Mouse (Mus musculus) megakaryocyte-erythroid progenitor cell, adult 5-6 weeks (primary cell): ENCODE data around the gene Lhfpl2. TPM values are rescaled to one million over a fixed set of nuclear protein-coding genes. Genes with fewer than 3 reads are reported as not detected.

Experiments
- ATAC-seq: replicated peaks from 2 replicates; pipeline ENCODE4 v1.8.0; 2016; ENCODE audit warnings: mild to moderate bottlenecking, inconsistent platforms; ENCODE audit not compliant: severe bottlenecking, poor library complexity, low FRiP score, low TSS enrichment
- total RNA-seq, 2 experiments: library from RNA; stranded (forward) in 1 of 2; stranded (reverse) in 1 of 2; fragments of 200-1000, 215-1000 nt in 1 of 2; fragments of >200 nt in 1 of 2; fragmentation: Nextera tagmentation in 1 of 2; gene quantifications; 2 replicates each; pipeline ENCODE4 v1.2.3; 2014 to 2017

Lhfpl2 gene
- total RNA-seq, 2 experiments from 2014 or later, result 24.2 to 29.7 TPM

DNA sequence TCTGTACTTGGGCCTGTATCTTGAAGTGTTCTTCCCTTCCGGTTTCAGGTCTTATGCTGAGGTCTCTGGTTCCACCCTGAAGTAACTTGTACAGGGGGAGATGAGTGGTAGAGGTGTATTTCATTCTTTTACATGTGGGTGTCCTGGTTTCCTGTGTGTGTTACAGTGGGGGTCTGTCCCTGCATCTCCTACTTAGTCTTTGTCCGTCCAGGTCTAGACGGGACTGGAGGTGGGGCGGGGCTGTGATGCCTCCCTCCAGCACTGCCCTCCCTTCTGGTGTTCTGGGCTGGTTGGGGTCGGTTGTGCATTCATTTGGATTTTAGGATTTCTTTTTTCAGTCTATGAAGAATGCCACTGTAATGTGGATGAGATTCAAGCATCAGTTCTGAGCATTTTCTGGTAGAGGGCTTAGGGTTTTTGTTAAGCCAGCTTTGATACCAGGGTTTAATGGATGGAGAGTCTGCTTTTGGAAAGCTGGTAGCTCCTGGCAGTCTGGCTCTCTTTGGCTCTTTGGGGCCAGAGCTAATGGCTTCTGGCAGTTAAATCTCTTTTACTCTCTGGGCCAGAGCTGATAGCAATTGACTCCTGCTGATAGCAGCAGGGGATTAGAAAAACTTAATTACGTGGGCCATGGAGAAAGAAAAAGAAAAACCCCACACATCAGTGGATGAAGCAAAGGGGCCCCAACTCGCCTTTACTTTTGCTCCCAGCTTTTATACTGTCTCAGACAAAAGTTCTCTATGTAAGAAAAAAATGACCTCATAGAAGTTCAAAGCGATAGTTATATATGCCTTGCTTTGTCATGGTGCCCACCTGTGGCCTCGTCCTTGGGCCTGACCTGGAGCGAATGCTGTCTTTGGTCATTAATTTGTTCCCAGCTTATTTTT is 130.8 kb downstream of the Lhfpl2 start:
- ATAC-seq, result no peak

DNA sequence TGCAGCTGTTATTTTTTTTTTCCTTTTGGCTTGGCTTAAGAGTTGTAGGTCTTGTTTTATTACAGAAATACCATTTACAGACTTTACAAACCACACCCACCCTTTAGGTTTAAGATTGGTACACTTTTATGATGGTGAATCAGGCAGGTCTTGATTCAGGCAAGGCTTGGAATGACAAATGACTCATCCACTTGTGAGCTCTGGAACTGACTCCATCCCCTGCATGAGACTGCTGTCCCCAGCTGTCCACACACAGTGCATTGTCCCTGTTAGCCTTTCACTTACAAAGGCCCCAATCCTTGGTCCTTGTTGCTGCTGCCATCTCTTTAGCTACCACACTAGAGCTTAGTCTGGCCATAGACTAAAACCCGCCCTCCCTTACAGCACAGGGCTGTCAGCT is 132.8 kb downstream of the Lhfpl2 start:
- no peak for ATAC-seq

DNA sequence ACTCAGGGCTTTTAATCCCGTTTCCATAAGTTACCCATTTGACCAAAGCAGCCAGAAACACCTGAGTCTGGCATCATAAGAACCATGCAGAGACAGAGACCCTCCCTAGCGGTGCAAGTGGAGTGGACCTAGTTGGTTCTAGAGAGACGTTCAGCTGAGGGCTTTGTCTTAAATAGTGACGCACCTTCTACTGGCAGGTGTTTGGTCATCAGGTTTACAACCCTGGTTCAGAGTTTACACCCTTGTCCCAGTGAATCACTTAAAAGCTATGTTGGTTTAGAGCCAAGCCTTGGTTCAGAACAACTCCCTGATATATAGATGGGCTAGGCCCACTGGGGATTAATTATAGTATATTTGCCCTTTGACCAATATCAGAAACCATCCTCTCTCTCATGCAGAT is 135.6 kb downstream of the Lhfpl2 start:
- ATAC-seq, result no peak

DNA sequence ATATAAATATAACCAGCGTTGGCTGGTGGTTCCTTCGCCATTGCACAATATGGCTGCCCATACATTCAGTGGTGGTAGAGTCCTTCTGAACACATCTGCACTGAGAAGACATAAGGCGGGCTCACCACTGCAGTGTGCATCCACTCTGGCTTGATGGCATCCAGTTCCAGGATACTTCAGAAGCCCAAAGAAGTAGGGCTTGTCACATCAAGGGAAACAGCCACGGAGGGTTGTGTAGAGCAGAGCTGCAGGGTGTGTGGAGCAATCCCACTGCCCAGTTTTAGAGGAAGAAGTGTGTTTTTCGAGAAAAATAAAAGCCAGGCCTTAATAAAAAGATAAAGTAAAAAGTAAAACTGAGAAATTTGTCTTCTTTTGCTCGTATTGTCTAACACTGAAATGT is 141.0 kb downstream of the Lhfpl2 start:
- ATAC-seq, result no peak

DNA sequence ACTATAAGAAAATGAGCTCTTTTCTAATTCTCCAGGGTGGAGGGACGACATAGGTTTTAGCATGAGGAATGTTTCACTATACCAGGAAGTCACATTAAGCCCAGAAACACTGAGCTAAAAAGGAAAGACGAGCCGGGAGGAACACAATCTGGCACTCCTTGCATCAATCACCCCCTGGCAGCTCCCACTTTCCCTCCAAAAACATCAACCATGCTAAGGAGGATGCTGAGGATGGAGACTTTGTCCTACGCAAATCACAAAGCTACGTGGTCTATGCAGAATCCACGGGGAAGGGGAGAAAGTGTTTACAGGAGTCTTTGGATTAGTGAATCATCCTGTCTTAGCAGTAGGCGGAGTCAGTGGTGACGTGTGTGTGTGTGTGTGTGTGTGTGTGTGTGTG is 142.2 kb downstream of the Lhfpl2 start:
- ATAC-seq, result no peak

DNA sequence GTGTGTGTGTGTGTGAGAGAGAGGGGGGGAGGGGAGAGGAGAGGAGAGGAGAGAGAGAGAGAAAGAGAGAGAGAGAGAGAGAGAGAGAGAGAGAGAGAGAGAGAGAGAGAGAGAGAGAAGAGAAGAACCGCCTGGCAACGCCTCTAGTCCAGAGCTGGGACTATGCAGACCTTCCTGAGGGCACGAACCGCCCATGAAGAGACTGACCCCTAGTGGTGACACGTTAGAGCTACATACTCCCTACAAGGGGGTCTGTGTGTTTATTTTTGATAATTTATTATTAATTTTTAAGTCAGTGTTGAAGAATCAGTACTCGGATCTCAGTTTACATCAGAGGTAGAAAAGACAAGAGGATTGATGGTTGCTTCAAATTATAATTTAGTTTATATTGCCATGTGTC is 147.6 kb downstream of the Lhfpl2 start:
- ATAC-seq, result peak; percentile 89

DNA sequence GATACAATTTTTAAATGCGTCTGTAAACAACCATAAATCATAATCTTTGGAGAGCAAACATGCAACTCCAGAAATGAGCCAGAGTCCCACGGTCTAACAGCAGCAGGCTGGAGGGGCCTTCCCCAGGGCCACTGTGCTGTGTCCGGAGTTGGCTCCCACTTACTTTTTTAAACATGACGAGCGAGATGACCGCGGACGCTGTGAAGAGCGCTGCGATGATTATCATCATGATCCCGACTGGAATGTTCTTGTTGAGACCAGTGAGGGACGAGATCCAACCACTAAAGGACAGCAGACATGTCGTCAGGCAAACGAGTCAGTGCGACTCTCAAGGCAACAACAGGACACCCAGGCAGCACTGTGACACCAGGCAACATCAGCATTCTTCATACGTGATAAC is 150.4 kb downstream of the Lhfpl2 start:
- no peak for ATAC-seq

DNA sequence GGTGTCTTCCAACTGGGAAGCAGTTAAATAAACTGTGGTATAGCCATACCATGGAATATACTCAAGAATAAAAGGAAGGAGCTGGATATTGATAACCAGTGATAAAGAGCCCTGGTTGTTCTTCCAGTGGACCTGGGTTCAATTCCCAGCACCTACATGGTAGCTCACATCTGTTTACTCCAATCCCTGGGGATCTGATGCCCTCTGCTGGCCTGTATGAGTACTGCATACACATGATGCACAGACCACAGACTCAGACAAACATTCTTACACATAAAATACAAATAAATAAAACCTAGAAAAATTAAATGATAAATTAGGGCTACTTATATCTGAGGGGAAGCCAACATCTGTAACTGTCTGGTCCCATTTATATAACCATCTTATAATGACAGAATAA is 151.3 kb downstream of the Lhfpl2 start:
- ATAC-seq, result no peak

DNA sequence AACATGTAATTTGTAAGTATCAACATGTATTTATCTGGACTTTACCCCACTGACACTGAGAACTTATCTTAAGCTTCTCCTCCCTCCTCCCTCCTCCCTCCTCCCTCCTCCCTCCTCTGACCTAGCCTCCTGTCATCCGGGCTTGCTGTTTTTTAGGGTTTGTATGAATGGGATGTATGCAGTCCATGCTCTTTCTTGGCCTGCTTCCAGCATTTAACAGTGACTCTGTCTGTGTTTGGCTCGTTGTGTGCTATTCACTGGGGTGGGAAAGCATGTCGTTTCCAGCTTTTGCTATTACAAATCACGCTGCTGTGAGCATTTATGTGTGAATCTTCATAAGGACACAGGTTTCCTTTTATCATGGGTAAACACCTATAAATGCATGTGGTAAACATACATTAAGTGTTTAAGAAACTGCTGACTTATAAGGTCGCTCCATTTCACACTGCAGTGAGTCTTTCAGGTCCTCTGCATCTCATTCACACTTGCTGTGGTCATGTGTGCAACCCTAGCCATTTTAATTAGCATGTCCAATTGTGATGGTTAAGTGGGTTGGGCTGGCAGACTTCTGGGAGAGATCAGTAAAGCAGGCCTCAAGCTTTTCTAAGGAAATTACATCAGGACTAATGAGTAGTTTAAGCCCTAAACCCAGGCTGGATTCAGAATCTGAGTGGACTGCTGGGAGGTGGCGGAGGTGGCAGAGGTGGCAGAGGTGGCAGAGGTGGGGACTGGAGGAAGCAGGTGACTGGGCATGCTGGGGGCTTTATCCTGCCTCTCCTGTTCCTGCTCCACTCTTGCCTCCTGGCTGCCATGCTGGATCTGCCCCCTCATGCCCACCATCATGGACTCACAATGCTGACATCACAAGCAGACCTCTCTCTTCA is 153.9 kb downstream of the Lhfpl2 start:
- no peak for ATAC-seq

DNA sequence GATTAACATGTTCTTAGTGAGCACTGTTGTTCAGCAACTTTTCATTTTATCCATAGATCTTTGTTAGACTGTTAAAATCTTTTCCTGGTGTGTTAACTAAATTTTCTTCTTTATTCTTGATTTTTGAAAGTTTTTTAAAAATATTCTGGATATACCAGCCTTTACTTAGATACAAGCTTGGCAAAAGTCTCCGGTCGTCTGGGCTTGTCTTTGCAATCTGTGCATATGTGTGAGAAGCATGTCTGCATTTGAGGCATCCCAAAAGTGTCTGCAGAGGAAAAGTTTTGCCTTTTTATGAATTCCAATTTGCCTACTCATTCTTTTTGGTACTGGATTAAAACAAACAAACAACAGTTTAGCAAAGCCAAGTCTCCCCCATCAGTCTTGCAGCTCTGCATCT is 154.6 kb downstream of the Lhfpl2 start:
- no peak for ATAC-seq

DNA sequence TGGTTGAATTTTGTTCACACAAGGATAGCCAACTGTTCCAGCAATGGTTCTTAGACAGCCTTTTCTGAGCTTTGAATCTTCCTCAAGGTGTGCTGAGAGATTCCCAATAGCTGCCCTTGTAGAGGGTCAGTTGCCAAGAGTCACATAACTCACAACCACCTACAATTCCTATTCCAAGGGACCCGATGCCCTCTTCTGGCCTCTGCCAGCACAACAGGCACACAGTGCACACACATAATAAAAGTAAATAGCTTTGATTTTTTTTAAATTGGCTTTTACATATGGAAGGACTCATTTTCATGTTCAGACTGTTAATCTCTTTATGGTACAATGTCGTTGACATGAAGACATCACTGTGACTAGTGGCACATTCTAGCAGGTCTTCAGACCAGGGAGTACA is 155.1 kb downstream of the Lhfpl2 start:
- ATAC-seq, result 0 out of 2 replicates have a peak, but pooled peaks have one; percentile 37

DNA sequence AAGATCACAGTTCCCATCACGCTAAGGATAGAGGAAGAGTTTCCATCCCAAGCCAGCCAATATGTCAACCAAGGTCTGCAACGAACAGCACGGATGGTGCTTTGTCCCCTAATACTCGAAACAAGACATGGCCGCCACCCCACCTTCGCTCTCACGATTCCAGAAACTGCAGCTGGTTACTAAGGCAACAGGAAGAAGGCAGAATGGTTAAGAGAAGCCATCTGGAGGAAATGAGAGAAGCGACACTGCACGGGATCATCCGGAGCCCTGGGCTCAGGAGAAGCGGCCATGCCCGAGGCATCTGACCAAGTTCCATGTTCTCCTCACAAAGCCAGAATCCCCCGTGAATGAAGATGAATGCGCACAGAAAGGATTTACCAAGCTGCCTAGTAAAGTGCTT is 166.0 kb downstream of the Lhfpl2 start:
- ATAC-seq, result 0 out of 2 replicates have a peak, but pooled peaks have one; percentile 18

DNA sequence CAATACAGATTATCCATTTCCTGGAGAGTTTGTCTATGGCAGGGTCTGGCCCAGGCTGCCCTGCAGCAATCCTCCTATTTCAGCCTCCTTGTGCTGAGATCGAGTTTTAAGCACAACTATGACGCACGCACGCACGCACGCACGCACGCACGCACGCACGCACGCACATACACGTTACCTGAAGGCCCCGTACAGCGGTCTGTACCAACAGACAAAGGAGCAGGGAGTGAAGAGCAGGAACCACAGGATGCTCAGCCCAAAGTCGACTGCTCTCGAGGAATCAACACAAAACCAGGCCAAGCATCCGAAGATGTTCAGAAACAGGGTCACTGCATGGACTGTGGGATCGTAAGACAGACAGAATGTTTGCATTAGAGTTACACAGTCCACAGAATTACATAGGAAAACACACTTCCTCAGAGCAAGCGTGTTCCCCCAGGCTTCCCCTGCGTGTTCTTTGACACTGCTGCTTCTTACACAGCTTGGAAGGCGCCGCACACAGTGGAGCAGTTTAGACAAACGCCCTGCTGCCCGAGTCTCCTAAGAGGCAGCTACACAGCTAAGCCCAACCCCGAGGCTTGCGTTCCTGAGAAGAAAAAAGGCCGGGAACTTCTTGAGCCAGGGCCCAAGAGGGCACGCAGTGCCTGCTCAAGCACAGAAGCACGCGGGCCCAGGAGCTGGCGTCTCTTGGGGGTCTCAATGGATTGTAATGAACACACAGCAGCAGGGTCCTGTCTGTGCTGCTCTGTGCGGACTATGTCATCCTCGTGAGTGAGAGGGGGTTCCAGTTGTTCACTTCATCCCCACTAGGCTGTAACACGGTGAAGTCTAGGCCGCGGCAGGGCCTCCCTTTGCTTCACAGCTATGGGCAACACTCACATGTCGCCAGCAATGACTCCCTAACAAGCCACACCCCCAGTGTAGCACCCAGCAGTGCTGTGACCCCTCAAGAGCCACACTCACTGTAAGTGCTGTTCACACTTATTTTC is 167.4 kb downstream of the Lhfpl2 start:
- ATAC-seq, result no peak

DNA sequence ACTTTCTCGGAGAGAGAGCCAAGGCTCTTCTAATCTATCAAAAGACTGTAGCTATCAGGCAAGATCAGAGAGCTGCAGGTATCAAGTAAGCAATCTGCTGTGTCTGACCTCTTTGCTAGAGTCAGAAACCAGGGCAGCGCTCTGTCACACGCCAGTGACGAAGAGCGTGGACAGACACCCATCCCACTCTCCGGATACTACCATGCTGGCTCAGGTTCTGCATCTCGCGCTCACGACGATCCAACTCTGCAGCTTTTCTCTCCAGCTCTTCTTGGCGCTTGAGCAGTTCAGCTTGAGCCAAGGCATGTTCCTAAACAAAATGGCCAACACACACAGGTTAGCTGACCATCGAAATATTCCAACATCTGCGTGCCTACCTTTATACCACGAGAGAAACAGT is 174.3 kb downstream of the Lhfpl2 start:
- ATAC-seq, result no peak

DNA sequence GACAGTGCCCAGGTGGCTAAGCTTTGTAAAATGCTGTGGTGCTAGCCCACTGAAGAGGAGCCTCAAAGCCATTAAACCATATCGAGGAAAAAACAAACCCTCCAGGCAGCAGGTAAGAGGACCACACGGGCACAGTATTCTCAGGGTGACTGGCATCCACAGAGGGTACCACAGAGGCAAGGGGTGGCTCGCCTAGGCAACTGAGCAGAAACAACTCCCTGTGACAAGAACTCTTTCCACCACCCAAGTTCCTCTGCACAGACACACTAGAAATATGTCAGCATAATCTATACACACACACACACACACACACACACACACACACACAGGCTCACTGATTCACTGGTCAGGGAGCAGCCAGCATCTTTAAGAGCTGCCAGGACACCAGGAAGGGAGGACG is 181.9 kb downstream of the Lhfpl2 start:
- no peak for ATAC-seq

DNA sequence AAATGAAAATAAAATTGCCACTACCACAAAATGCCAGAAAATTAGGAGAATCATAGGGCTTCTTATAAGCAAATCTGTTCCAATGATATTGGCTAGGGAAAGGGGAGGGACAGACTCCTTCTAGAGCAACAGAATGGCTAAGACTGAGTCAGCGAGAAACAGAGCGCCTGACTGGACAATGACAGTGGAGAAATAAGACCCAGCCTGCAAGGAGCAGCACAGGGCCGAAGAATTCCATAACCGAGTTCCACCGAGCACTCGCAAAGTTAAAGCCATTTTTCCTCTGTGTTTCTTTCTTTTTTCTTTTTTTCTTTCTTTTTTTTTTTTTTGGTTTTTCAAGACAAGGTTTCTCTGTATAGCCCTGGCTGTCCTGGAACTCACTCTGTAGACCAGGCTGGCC is 182.5 kb downstream of the Lhfpl2 start:
- no peak for ATAC-seq

DNA sequence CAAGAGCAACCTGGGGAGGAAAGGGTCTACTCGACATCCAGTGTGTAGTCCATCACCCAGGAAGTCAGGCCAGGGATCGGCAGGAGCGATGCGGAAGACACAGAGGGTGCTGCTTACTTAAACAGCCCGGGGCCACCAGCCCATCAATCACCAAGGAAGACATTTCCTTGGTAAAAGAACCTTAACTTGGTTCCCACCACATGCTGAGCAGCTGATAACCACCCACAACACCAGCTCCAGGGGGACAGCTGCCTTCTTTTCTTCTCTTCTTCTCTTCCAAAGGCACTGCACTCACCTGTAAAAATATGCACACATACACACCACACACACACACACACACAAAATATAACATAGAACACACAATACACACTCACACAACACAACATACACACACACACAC is 183.3 kb downstream of the Lhfpl2 start:
- peak; percentile 30; the same call in 1 of the 2 replicates for ATAC-seq

DNA sequence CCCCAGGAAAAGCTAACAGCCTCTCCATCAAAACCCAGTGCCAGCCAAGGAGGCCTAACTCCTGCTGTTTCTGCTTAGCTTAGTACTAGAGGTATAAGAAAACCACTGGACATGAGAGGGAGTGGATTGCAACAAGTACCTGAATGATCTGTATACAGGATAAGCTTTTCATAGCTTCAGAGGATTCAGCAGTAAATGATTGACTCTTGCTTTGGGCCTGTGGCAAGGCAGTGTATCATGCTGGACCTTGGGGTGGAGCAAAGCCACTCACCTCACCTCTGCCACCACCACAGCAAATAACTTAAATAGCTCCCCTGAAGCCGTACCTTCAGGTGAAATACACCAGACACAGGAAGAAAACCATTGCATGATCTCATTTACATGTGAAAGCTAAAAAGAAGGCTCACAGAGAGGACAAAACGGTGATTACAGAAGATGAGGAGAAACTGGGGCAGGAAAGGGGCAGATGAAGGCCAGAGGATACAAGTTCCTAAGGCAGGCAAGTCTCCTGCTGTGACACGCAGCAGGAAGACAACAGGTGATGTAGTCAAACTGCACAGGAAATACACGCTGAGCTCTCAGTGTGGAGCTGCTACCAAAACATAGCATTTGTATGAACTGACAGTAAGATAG is 184.4 kb downstream of the Lhfpl2 start:
- no peak for ATAC-seq

DNA sequence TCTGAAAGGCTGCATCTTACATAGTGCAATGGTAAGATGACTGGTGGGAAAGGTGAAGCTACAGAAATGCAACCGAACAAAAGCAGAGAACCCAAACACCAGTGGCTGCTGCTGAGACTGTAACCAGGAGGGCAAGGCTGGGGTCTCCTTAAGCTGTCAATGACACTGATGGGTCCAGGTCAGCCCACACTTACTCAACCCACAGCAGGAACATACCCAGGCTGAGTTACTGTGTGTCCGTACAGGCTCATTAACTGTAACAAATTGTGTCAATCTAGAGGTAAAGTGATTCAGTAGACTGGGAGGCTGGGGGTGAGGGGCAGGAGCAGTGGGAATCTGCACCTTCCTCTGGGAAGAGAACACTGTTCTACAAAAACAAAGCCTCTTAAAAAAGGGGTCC is 185.3 kb downstream of the Lhfpl2 start:
- ATAC-seq, result no peak
